Mouse (Mus musculus) frontal cortex, adult (tissue): Measurements from ENCODE around the gene Gli3.

Source experiments
- ATAC-seq: cut with Nextera tagmentation; 2 replicates; pipeline ENCODE4 v1.9.2; 2017; ENCODE audit warnings: mild to moderate bottlenecking, moderate library complexity, mixed read lengths; ENCODE audit not compliant: low TSS enrichment

The Gli3 gene

DNA sequence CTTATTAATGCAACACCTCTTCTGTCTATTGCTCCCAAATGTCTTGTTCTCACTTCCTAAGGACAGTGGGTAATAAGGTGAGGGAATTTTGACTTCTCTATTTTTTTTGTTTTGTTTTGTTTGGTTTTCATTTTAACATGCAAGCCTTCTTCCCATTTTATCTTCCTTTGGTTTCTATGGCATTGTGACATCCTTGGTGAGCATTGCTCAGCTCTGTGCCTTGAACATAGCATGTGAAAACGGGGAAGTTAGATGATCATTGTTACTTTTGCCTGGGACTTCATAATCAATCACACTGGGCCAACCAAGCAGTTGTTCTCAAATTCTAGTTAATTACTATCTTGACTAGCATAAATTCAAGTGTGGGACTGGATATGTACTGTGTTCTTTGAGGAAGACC, 258.4 kb downstream of the Gli3 start:
- ATAC-seq, result no peak

DNA sequence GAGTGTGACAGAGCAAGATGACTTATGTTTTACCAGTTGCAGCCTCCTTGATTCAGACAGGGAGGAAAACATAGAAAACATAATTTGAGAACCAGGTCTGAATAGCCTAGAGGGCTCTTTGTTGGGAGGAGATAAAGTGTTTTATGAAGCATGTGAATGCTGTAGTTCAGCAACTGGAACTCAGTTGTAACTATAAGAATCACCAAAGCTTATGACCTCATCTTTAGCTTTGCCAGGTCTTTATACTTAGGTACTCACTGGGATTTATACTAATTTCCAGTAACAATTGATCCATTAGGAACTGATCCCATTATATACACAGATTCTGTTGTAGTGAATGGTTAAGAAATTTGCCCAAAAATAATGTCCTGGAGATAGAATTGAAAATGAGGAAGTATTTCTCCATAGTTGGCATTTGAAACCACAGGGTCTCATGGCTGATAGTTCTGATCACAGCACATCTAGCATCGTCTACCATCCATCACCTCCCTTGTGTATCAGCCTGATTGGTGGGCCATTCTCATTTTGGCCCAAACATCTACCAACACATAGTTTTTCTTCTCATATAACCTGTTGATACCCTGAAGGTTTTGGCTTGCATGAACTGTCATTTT, 259.8 kb downstream of the Gli3 start:
- no peak for ATAC-seq

DNA sequence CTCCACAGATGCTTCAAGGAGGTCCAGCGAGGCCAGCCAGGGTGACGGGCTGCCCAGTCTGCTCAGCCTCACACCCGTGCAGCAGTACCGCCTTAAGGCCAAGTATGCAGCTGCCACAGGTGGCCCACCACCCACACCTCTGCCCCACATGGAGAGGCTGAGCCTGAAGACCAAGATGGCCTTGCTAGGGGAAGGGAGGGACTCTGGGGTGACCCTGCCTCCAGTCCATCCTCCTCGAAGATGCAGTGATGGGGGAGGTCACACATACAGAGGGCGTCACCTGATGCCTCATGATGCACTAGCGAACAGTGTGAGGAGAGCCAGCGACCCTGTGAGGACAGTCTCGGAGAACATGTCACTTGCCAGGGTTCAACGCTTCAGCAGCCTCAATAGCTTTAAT, 261.7 kb downstream of the Gli3 start:
- no peak for ATAC-seq

DNA sequence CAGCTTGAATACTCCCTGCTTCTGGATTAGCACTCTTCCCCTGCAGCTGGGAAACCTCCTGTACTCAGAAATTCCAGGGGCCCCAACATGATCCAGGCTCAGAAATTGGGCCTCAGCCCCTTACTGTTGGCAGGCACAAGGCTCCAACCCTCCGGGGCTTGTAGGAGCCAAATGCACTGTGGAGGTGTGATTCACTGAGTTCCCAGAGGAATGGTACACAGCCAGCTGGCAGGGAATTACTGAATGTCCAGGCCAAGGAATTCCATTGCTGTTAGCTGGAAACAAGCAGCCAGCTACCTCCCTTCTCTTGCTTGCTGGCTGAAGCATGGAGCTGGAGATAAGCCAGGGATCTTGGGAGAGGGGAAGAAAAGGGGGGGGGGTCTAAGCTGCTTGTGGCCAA, 278.7 kb downstream of the Gli3 start:
- ATAC-seq, result peak; percentile 91

DNA sequence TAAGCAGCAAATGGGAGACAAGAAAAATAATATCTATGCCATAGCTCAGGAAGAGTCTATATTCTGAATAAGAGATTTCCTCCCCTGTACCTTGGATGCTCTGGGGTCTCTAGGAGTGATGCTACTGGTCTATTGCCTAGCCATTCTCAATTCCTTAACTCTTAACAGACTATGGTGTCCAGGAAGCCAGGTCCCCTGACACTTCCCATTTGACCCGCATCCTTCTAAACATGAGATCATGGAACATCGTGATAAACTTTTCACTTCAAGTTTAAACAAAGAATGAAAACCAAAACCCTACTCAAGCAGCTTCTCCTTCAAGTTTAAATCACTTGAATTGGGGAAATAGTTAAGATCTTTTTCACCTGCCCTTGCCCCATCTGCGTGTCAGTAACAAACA, 279.3 kb downstream of the Gli3 start:
- ATAC-seq, result no peak

DNA sequence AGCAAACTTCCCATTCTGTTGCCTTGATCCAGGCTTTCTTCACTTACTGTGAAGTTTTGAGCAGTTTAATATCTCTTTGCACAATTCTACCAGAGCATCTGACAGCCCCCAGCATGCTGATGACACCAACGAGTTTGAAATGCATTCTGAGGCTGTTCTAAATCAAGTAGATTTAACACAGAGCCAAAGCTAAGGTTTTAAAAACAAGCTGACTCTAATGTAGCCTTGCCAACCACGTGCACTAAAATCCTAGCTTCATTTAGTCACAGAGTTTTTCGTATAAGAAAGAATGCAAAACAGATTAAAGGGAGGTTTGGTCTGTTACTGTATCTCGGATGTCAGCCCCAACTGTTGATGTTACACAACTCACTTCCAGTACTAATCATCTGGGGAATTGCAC, 279.7 kb downstream of the Gli3 start:
- peak; percentile 79 for ATAC-seq

DNA sequence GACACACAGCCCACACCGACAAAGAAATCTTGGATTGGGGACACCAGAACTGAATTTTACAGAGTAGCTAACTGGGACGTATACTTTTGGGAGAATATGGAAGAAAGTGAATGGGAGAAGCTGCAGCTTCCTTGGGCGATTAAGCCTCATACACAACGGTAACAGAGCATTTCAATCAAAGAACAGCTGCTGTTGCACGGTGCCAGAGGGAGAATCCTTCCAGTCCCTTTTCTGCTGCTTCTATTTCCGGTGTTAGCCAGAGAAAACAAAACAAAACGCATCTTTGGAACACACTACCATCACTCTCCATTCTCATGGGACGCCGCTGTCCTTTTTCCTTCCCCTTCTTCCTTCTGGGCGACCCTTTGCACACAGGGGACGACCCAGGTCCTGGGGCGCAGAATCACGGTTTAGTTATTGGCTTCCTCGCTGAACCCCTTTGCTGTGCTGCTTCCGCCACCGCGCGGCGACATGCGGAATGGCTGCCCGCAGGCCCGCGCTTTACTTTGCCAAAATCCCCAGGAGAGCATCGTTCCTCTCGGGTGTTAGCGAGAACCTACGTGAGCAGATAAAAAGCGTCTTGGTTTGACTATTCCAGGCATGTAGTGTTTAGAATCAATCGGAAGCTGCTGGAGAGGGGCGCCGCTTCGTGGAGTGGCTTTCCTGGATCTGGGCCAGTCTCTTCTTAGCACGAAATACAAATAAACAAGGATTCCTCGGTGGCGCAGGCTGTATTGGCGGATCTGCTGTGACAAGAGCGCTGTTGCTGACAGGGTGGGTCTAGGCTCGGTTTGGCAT, 296.0 kb downstream of the Gli3 start:
- ATAC-seq, result peak; percentile 90

DNA sequence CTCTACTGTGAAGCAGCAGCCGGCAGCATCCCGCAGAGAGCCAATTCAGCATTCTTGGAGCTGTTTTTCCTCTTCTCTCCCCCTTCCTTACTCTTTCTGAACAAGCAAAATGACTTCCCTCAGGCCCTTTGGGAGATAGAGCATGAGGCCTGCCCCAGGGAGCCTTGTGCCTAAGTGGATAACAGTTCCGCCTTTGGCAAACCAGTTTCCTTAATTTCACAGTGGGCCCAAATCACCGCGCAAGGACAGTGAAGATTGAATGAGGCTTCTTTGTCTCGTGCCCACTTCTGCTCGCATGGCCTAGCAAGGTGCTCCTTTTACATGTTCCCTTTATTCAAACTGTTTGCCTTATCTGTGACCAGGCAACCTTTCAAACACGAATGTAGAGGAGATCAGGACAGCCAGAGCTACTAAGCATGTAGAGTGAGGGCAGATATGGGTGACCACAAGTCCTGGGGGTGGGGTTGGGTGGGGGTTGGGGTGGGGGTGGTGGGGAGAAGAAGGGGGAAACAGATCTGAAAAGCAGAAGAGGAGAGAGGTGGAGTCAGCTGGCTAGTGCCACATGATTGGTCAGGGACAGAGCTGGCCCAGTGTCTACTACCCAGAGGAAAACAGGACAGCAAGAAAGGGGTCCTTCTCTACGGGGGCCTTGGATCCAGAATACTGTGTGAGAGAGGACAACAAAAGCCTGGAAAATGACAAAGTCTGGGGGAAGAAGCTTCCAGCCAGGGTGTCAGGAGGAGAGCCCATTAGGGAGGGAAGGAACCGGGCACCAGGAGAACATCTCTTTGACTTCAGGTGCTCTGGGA, 296.8 kb downstream of the Gli3 start:
- no peak; the same call in 1 of the 2 replicates for ATAC-seq

DNA sequence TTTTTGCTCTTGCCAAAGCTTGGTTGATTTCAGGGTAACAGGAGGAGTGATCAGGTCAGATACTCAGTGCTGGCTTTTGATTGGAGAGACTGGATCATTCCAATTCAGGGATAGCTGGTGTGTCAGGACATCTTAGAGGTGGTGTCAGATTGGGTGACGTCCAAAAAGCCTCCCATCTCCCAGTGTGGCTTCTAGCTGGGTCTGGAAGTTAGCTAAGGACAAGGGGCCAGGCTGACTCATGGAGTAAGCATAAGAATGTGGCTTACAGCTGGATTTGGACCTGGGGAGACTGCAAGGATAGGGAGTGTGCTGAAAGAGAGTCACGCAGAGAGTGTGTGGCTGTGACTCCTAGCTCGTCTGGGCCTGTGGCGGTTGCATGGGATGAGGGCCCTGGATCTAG, 299.3 kb downstream of the Gli3 start:
- no peak for ATAC-seq

DNA sequence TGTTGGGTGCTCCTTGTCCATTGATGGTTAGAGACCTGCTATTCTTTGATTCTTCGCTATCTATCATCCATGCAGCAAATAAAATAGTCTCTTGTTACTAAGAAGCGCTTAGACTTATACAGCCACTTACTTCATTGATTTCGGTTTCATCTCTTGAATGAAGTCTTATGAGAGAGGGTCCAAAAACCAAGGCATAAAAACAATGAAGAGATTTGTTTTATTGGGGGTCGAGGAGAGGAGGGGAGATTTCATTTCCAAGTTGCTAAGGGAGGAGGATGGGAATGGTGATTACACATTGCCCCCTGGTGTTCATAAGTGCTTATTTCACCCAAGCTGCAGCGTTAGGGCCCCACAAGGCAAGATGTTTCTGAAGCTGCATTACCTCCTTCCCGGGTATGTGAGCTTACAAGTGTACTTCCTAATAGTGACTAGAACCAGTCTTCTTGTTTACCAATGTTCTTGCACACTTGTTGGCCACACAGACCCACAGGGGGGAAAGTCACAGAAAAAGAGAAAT, 299.9 kb downstream of the Gli3 start:
- ATAC-seq, result peak; percentile 66

DNA sequence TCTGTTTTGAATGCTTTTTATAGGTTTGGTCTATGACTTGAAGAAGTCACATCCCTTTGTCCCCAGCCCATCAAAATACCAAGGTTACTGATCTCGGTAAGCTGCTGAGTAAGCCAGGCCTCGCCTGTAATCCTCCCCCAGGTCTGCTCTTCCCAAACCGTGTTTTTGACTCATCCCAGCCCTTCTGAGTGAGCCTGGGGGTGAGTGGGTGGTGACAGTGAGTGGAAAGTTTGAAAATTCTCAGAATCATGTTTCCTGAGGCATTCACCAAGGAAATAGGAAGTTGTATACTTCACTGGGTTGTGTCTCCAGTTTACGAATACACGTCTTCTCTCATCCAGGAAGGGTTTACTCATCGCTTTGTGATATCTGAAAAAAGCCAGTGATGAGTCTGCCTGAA, 314.6 kb downstream of the Gli3 start:
- peak; percentile 96 for ATAC-seq
